Mouse (Mus musculus): Measurements from ENCODE around the gene Serhl. TPM values are rescaled to one million over a fixed set of nuclear protein-coding genes. Genes with fewer than 3 reads are reported as not detected.
A peak's percentile ranks its signal among the peaks of the same experiment; 100 is the strongest.

The Serhl gene
- polyA plus RNA-seq, 1 experiment from 2014 or later: 61.0 TPM

GRCm38 (mm10) chr15:83161062-83161748 is 71.9 kb downstream of the Serhl start:
- 70% methylated on average over 10 of the region's 10 CpGs for WGBS
- Histone ChIP-seq H3K27ac (ENCODE audit: low read length) (no peak overlapping the region), H3K36me3 (ENCODE audit: control insufficient read depth, insufficient read depth, low read length) (peaks cover 19% of the 10 kb centered on the region), H3K27me3 (ENCODE audit: control insufficient read depth, insufficient read depth, low read length) (no peaks in the 10 kb centered on the region), H3K4me3 (replicated peaks; ENCODE audit: low read length) (no peak overlapping the region), H3K4me2 (ENCODE audit: low read depth, low read length) (no peak overlapping the region), H3K9ac (ENCODE audit: low read length) (no peak overlapping the region), H3K9me3 (replicated peaks; ENCODE audit: control insufficient read depth, low read length) (no peaks in the 10 kb centered on the region), H3K4me1 (ENCODE audit: control insufficient read depth, insufficient read depth, low read length) (peaks cover 12% of the 10 kb centered on the region)
- ATAC-seq (ENCODE audit: insufficient read depth, low FRiP score): no peak

GRCm38 (mm10) chr15:83162001-83162400 is 72.7 kb downstream of the Serhl start:
- Histone ChIP-seq H3K36me3 (ENCODE audit: control insufficient read depth, insufficient read depth, low read length) (peaks cover 19% of the 10 kb centered on the region), H3K4me2 (ENCODE audit: low read depth, low read length) (no peak overlapping the region), H3K9me3 (replicated peaks; ENCODE audit: control insufficient read depth, low read length) (no peaks in the 10 kb centered on the region), H3K9ac (ENCODE audit: low read length) (no peak overlapping the region), H3K27me3 (ENCODE audit: control insufficient read depth, insufficient read depth, low read length) (no peaks in the 10 kb centered on the region), H3K27ac (ENCODE audit: low read length) (no peak overlapping the region), H3K4me1 (ENCODE audit: control insufficient read depth, insufficient read depth, low read length) (peaks cover 20% of the 10 kb centered on the region), H3K4me3 (replicated peaks; ENCODE audit: low read length) (no peak overlapping the region)
- WGBS: 90% methylated on average over 4 of the region's 4 CpGs
- ATAC-seq (ENCODE audit: insufficient read depth, low FRiP score): no peak

- Histone ChIP-seq H3K4me2 (ENCODE audit: low read depth, low read length) (no peak overlapping the region), H3K9ac (ENCODE audit: low read length) (no peak overlapping the region), H3K4me1 (ENCODE audit: control insufficient read depth, insufficient read depth, low read length) (peaks cover 30% of the 10 kb centered on the region), H3K36me3 (ENCODE audit: control insufficient read depth, insufficient read depth, low read length) (peaks cover 19% of the 10 kb centered on the region), H3K27ac (ENCODE audit: low read length) (no peak overlapping the region), H3K4me3 (replicated peaks; ENCODE audit: low read length) (no peak overlapping the region), H3K9me3 (replicated peaks; ENCODE audit: control insufficient read depth, low read length) (no peaks in the 10 kb centered on the region), H3K27me3 (ENCODE audit: control insufficient read depth, insufficient read depth, low read length) (no peaks in the 10 kb centered on the region)
- 81% methylated on average over 11 of the region's 11 CpGs for WGBS
- ATAC-seq (ENCODE audit: insufficient read depth, low FRiP score): no peak
Observed at GRCm38 (mm10) chr15:83162818-83163485, 73.6 kb downstream of the Serhl start.

DNA sequence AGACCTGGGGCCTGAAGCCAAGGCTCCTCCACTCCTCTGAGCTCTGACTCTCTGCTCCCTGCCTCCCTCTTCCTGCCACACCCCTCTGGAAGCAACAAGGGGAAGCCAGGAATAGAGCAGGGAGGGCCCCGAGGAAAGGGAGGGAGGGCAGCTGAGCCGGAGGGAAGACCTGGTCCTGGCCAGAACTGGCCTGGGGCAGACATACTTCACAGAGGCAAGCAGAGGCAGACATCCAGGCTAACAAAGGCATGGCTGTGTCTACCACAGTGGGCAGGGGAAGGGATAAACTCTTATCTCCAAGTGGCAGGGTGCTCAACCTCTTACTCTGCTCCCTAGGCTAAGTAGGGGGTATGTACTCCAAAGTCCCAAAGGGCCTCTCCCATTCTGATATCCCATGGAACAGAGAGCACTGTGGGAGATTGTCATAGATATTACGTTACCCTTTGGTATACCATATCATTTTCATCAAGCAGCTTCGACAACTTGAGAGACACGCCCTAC is 75.7 kb downstream of the Serhl start:
- H3K9ac ChIP-seq (ENCODE audit: low read length): 0 out of 2 replicates have a peak overlapping the region, but pooled peaks have one; percentile 31
- no peaks in the 10 kb centered on the region for H3K27me3 ChIP-seq (ENCODE audit: control insufficient read depth, insufficient read depth, low read length)
- H3K36me3 ChIP-seq (ENCODE audit: control insufficient read depth, insufficient read depth, low read length): peaks cover 9% of the 10 kb centered on the region
- H3K4me3 ChIP-seq (replicated peaks; ENCODE audit: low read length): no peak overlapping the region
- H3K4me1 ChIP-seq (ENCODE audit: control insufficient read depth, insufficient read depth, low read length): peaks cover 46% of the 10 kb centered on the region
- H3K27ac ChIP-seq (ENCODE audit: low read length): peak overlapping the region; percentile 82
- no peaks in the 10 kb centered on the region for H3K9me3 ChIP-seq (replicated peaks; ENCODE audit: control insufficient read depth, low read length)
- H3K4me2 ChIP-seq (ENCODE audit: low read depth, low read length): no peak overlapping the region
- ATAC-seq (ENCODE audit: insufficient read depth, low FRiP score): peak; percentile 51; the same call in 1 of the 2 replicates
- 49% methylated on average over 5 of the region's 5 CpGs for WGBS

DNA sequence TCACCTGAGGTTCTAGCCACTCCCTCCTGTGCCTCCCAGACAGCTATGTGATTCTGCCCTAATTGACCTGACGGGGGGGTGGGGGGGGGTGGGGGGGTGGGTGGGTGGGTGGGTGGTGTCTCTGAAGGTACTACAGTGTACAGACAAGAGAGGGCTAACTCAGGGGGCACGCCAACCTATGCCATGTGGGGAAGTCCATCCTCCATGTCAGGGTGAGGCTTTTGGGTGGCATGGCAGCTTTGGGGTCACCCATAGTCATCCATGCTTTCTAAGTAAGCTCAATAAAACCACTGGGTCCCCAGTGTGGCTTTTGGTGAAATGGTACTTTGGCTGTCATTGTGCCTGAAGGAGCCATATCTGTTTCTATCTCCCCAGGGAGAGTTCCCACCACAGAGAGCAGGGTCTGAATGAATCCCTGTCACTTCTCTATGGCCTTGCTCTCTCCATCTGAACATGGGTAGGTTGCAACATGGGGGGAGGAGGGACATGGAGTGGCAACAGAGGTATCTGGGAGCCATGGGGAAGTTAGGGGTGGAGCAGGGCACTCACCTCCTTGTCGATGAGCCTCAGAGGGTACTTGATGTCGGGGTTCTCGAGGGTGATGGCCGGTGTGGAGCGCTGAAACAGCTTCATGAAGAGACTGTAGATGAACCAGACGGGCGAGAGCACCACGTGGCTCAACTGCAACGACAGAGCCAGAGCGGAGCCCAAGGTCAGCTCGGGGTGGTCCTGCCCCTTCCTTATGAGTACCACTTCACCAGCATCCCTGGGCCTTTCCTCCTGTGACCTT is 76.4 kb downstream of the Serhl start:
- peaks cover 3% of the 10 kb centered on the region for H3K36me3 ChIP-seq (ENCODE audit: control insufficient read depth, insufficient read depth, low read length)
- H3K27me3 ChIP-seq (ENCODE audit: control insufficient read depth, insufficient read depth, low read length): no peaks in the 10 kb centered on the region
- peaks cover 53% of the 10 kb centered on the region for H3K4me1 ChIP-seq (ENCODE audit: control insufficient read depth, insufficient read depth, low read length)
- peak overlapping the region; percentile 91 for H3K27ac ChIP-seq (ENCODE audit: low read length)
- no peak overlapping the region for H3K9ac ChIP-seq (ENCODE audit: low read length)
- H3K4me3 ChIP-seq (replicated peaks; ENCODE audit: low read length): no peak overlapping the region
- no peaks in the 10 kb centered on the region for H3K9me3 ChIP-seq (replicated peaks; ENCODE audit: control insufficient read depth, low read length)
- 87% methylated on average over 13 of the region's 13 CpGs for WGBS
- ATAC-seq (ENCODE audit: insufficient read depth, low FRiP score): no peak
- no peak overlapping the region for H3K4me2 ChIP-seq (ENCODE audit: low read depth, low read length)

Other genes with a start within 250 kb of the Serhl start
- 7.1 and 8.0 TPM in 2 replicates for gene Tcf20, start 101.6 kb upstream of the Serhl start, polyA plus RNA-seq (2015; fragmentation: Nextera tagmentation; extraction: Ambion mirVana)
- gene Nfam1, start 56.2 kb upstream of the Serhl start, polyA plus RNA-seq (2015; fragmentation: Nextera tagmentation; extraction: Ambion mirVana): 5.6 and 7.4 TPM in 2 replicates
- 65.5 and 66.0 TPM in 2 replicates for gene Rrp7a, start 33.3 kb downstream of the Serhl start, polyA plus RNA-seq (2015; fragmentation: Nextera tagmentation; extraction: Ambion mirVana)
- gene Poldip3, start 59.9 kb downstream of the Serhl start, polyA plus RNA-seq (2015; fragmentation: Nextera tagmentation; extraction: Ambion mirVana): 121 and 128 TPM in 2 replicates
- 211 and 262 TPM in 2 replicates for gene Cyb5r3, start 83.1 kb downstream of the Serhl start, polyA plus RNA-seq (2015; fragmentation: Nextera tagmentation; extraction: Ambion mirVana)
- 15.3 and 16.9 TPM in 2 replicates for gene A4galt, start 162.3 kb downstream of the Serhl start, polyA plus RNA-seq (2015; fragmentation: Nextera tagmentation; extraction: Ambion mirVana)